Mouse (Mus musculus) heart, embryonic 14.5 days (tissue): ENCODE measurements around the gene Hsd17b11. TPM values are rescaled to one million over a fixed set of nuclear protein-coding genes. Genes with fewer than 3 reads are reported as not detected.

Experiments used
- ATAC-seq: fragments of 200-750 bp; cut with Nextera tagmentation; 2 replicates; pipeline ENCODE4 v1.8.0; 2017; ENCODE audit warnings: low read depth, moderate TSS enrichment; ENCODE audit not compliant: insufficient number of reproducible peaks, insufficient read depth, low FRiP score
- H3K27ac ChIP-seq, 2 experiments: fragments of 200-500 bp in 1 of 2; fragments of 300-500 bp in 1 of 2; sonication (generic) in 1 of 2; replicated peaks in 1 of 2; 2 replicates each; pipeline ENCODE4 v1.5.1; 2012 to 2014; ENCODE audit warnings: low read depth in 2 of 2, low read length in 2 of 2, control low read depth in 1 of 2, mild to moderate bottlenecking in 1 of 2, mixed read lengths in 1 of 2; ENCODE audit not compliant: control insufficient read depth in 1 of 2, insufficient read depth in 1 of 2
- H3K27me3 ChIP-seq: fragments of 300-500 bp; sonication (generic); 2 replicates; pipeline ENCODE4 v1.6.1; 2014; ENCODE audit warnings: mild to moderate bottlenecking, low read length, control low read depth; ENCODE audit not compliant: control insufficient read depth, insufficient read depth
- H3K36me3 ChIP-seq: fragments of 300-500 bp; sonication (generic); 2 replicates; pipeline ENCODE4 v1.6.1; 2014; ENCODE audit warnings: mild to moderate bottlenecking, control low read depth, low read length, mixed read lengths; ENCODE audit not compliant: control insufficient read depth, insufficient read depth
- H3K4me1 ChIP-seq, 2 experiments: fragments of 200-500 bp in 1 of 2; fragments of 300-500 bp in 1 of 2; sonication (generic) in 1 of 2; 2 replicates each; pipeline ENCODE4 v1.6.1; 2012 to 2014; ENCODE audit warnings: low read length in 2 of 2, control low read depth in 1 of 2, mixed read lengths in 1 of 2; ENCODE audit not compliant: control insufficient read depth in 2 of 2, insufficient read depth in 2 of 2
- H3K4me2 ChIP-seq: fragments of 300-500 bp; sonication (generic); 2 replicates; pipeline ENCODE4 v1.6.1; 2014; ENCODE audit warnings: mild to moderate bottlenecking, low read length
- H3K4me3 ChIP-seq, 2 experiments: fragments of 200-500 bp in 1 of 2; fragments of 300-500 bp in 1 of 2; sonication (generic) in 1 of 2; 2 replicates each; pipeline ENCODE4 v1.5.1; 2012 to 2014; ENCODE audit warnings: low read length in 2 of 2, mild to moderate bottlenecking in 2 of 2, control low read depth in 1 of 2, low read depth in 1 of 2, moderate library complexity in 1 of 2; ENCODE audit not compliant: control insufficient read depth in 1 of 2, insufficient read depth in 1 of 2
- H3K9ac ChIP-seq: fragments of 300-500 bp; sonication (generic); 2 replicates; pipeline ENCODE4 v1.6.1; 2014; ENCODE audit warnings: mild to moderate bottlenecking, low read length
- H3K9me3 ChIP-seq: fragments of 300-500 bp; sonication (generic); 2 replicates; pipeline ENCODE4 v1.6.1; 2016; ENCODE audit warnings: low read length, control low read depth; ENCODE audit not compliant: control insufficient read depth
- WGBS: fragments of 180-500 bp; shearing (Covaris S2); extraction: QIAGEN DNeasy Blood & Tissue Kit; methylation state at CpG from one replicate; pipeline ENCODE4 v1.1.7; 2014; 5-methylcytosine and 5-hydroxymethylcytosine counted together
- polyA plus RNA-seq: library from polyadenylated mRNA; unstranded; fragments of >200 nt; fragmentation: Nextera tagmentation; extraction: Ambion mirVana; gene quantifications from 2 replicates; pipeline ENCODE4 v1.2.1, GENCODE M21; 2014

Gene Hsd17b11
- polyA plus RNA-seq, 1 experiment from 2014 or later = 5.4 TPM

GRCm38 (mm10) chr5:104046256-104047199, 24.8 kb upstream of the Hsd17b11 start, which contains the start of gene Nudt9:
Gene Nudt9, plus strand, starts transcription at chr5:104046306.
- Histone ChIP-seq H3K4me2 (peak within 1 kb of the TSS; percentile 82), H3K27ac (peak within 1 kb of the TSS; percentile 72 to 88), H3K4me3 (peak within 1 kb of the TSS; percentile 75 to 76), H3K36me3 (peaks cover 12% of the 10 kb centered on the region), H3K27me3 (no peaks in the 10 kb centered on the region), H3K4me1 (peaks cover 7 to 27% of the 10 kb centered on the region in 2 experiments), H3K9me3 (no peaks in the 10 kb centered on the region), H3K9ac (peak within 1 kb of the TSS; percentile 89)
- 4% methylated on average over 89 of the region's 90 CpGs for WGBS
- ATAC-seq = peak; percentile 96

GRCm38 (mm10) chr5:104043704-104044103, 22.0 kb upstream of the Hsd17b11 start:
- peak overlapping the region; percentile 2 to 68 for H3K27ac ChIP-seq
- no peaks in the 10 kb centered on the region for H3K27me3 ChIP-seq
- no peak for ATAC-seq
- 15% methylated on average over 2 of the region's 2 CpGs for WGBS
- H3K36me3 ChIP-seq = no peaks in the 10 kb centered on the region
- peaks cover 7 to 27% of the 10 kb centered on the region in 2 experiments for H3K4me1 ChIP-seq
- H3K4me2 ChIP-seq = 0 out of 2 replicates have a peak overlapping the region, but pooled peaks have one; percentile 4
- H3K9ac ChIP-seq = no peak overlapping the region
- H3K9me3 ChIP-seq = no peaks in the 10 kb centered on the region
- H3K4me3 ChIP-seq = no peak overlapping the region

GRCm38 (mm10) chr5:104042906-104043305, 21.2 kb upstream of the Hsd17b11 start:
- Histone ChIP-seq H3K4me1 (peaks cover 7 to 22% of the 10 kb centered on the region in 2 experiments), H3K27me3 (no peaks in the 10 kb centered on the region), H3K36me3 (no peaks in the 10 kb centered on the region), H3K4me3 (no peak overlapping the region), H3K4me2 (no peak overlapping the region), H3K27ac (peak overlapping the region; percentile 48 to 68; a peak in 3 of 4 replicates), H3K9ac (no peak overlapping the region), H3K9me3 (no peaks in the 10 kb centered on the region)
- ATAC-seq = no peak
- 71% methylated on average over 2 of the region's 2 CpGs for WGBS

GRCm38 (mm10) chr5:104039154-104039932, 17.6 kb upstream of the Hsd17b11 start:
- Histone ChIP-seq H3K4me1 (peaks cover 5 to 15% of the 10 kb centered on the region in 2 experiments), H3K27me3 (no peaks in the 10 kb centered on the region), H3K27ac (no peak overlapping the region), H3K36me3 (no peaks in the 10 kb centered on the region), H3K4me3 (no peak overlapping the region), H3K9ac (no peak overlapping the region), H3K9me3 (no peaks in the 10 kb centered on the region), H3K4me2 (no peak overlapping the region)
- 59% methylated on average over 6 of the region's 6 CpGs for WGBS
- no peak for ATAC-seq

- Histone ChIP-seq H3K27me3 (no peaks in the 10 kb centered on the region), H3K4me2 (no peak overlapping the region), H3K9ac (no peak overlapping the region), H3K4me1 (0 out of 4 replicates have a peak, but pooled peaks cover 0 to 3% of the 10 kb centered on the region in 2 experiments), H3K4me3 (no peak overlapping the region), H3K27ac (no peak overlapping the region), H3K36me3 (no peaks in the 10 kb centered on the region), H3K9me3 (no peaks in the 10 kb centered on the region)
- no peak for ATAC-seq
- 95% methylated on average over 1 of the region's 1 CpGs for WGBS
Measured at GRCm38 (mm10) chr5:104036686-104037085, 15.0 kb upstream of the Hsd17b11 start.

- Histone ChIP-seq H3K9ac (no peak overlapping the region), H3K4me2 (no peak overlapping the region), H3K36me3 (no peaks in the 10 kb centered on the region), H3K4me3 (no peak overlapping the region), H3K27ac (no peak overlapping the region), H3K9me3 (no peaks in the 10 kb centered on the region), H3K4me1 (0 out of 4 replicates have a peak, but pooled peaks cover 0 to 3% of the 10 kb centered on the region in 2 experiments), H3K27me3 (no peaks in the 10 kb centered on the region)
- WGBS = 55% methylated on average over 1 of the region's 1 CpGs
- no peak for ATAC-seq
Measured at GRCm38 (mm10) chr5:104035824-104036223, 14.1 kb upstream of the Hsd17b11 start.

GRCm38 (mm10) chr5:104035066-104035465, 13.3 kb upstream of the Hsd17b11 start:
- no peaks in the 10 kb centered on the region for H3K9me3 ChIP-seq
- no peak overlapping the region for H3K4me3 ChIP-seq
- H3K27ac ChIP-seq = no peak overlapping the region
- H3K4me2 ChIP-seq = no peak overlapping the region
- no peaks in the 10 kb centered on the region for H3K27me3 ChIP-seq
- H3K4me1 ChIP-seq = 0 out of 4 replicates have a peak, but pooled peaks cover 0 to 3% of the 10 kb centered on the region in 2 experiments
- H3K36me3 ChIP-seq = no peaks in the 10 kb centered on the region
- no peak overlapping the region for H3K9ac ChIP-seq
- no peak for ATAC-seq
